Mouse (Mus musculus) myocyte (in vitro differentiated cells): ENCODE measurements around the gene Plcb1. TPM values are rescaled to one million over a fixed set of nuclear protein-coding genes. Genes with fewer than 3 reads are reported as not detected.

ENCODE experiments used
- H3K27me3 ChIP-seq: one replicate; pipeline ENCODE4 v1.6.1; 2011; ENCODE audit not compliant: control insufficient read depth, insufficient read depth, insufficient read length
- H3K36me3 ChIP-seq: one replicate; pipeline ENCODE4 v1.6.1; 2011; ENCODE audit not compliant: control insufficient read depth, insufficient read depth
- H3K4me2 ChIP-seq: one replicate; pipeline ENCODE4 v1.6.1; 2011; ENCODE audit warnings: low read depth, control low read depth
- H3K4me3 ChIP-seq: one replicate; pipeline ENCODE4 v1.5.1; 2011; ENCODE audit warnings: mild to moderate bottlenecking, control low read depth, moderate library complexity
- H3K79me2 ChIP-seq: one replicate; pipeline ENCODE4 v1.6.1; 2011; ENCODE audit not compliant: control insufficient read depth, insufficient read depth
- H3ac ChIP-seq: one replicate; pipeline ENCODE4 v1.6.1; 2011; ENCODE audit not compliant: control insufficient read depth, insufficient read length
- CEBPB ChIP-seq: IDR thresholded peaks from 2 replicates; pipeline ENCODE4 v1.6.1; 2011; ENCODE audit warnings: mild to moderate bottlenecking, moderate library complexity; ENCODE audit not compliant: poor library complexity, insufficient read depth, severe bottlenecking
- E2F4 ChIP-seq: IDR thresholded peaks from one replicate; pipeline ENCODE4 v1.6.1; 2011; ENCODE audit warnings: mild to moderate bottlenecking, control low read depth, moderate library complexity; ENCODE audit not compliant: insufficient read depth
- MAX ChIP-seq: IDR thresholded peaks from one replicate; pipeline ENCODE4 v1.6.1; 2011; ENCODE audit warnings: low read depth, mild to moderate bottlenecking, control low read depth
- MYOD1 ChIP-seq, 3 experiments: IDR thresholded peaks; one replicate each; pipeline ENCODE4 v1.6.1; 2011; ENCODE audit warnings: control low read depth in 2 of 3, low read depth in 2 of 3, mild to moderate bottlenecking in 2 of 3, moderate library complexity in 1 of 3; ENCODE audit not compliant: insufficient read length in 2 of 3, control insufficient read depth in 1 of 3
- MYOG ChIP-seq, 3 experiments: IDR thresholded peaks; one replicate each; pipeline ENCODE4 v1.6.1; 2011; ENCODE audit warnings: control low read depth in 2 of 3, low read depth in 2 of 3, mild to moderate bottlenecking in 2 of 3; ENCODE audit not compliant: insufficient read length in 2 of 3, control insufficient read depth in 1 of 3, insufficient read depth in 1 of 3
- POLR2A ChIP-seq: IDR thresholded peaks from one replicate; pipeline ENCODE4 v1.6.1; 2011; ENCODE audit warnings: low read depth, mild to moderate bottlenecking, control low read depth, moderate library complexity; ENCODE audit not compliant: insufficient read length
- POLR2AphosphoS2 ChIP-seq: IDR thresholded peaks from one replicate; pipeline ENCODE4 v1.6.1; 2011; ENCODE audit warnings: low read depth, control low read depth; ENCODE audit not compliant: insufficient read length
- REST ChIP-seq: IDR thresholded peaks from one replicate; pipeline ENCODE4 v1.6.1; 2011; ENCODE audit warnings: mild to moderate bottlenecking, control low read depth, moderate library complexity; ENCODE audit not compliant: insufficient read depth, insufficient read length
- SRF ChIP-seq: IDR thresholded peaks from one replicate; pipeline ENCODE4 v1.6.1; 2011; ENCODE audit warnings: low read depth; ENCODE audit not compliant: control insufficient read depth, insufficient read length
- TCF12 ChIP-seq: IDR thresholded peaks from one replicate; pipeline ENCODE4 v1.6.1; 2011; ENCODE audit warnings: mild to moderate bottlenecking, control low read depth; ENCODE audit not compliant: poor library complexity, insufficient read depth, severe bottlenecking
- TCF3 ChIP-seq: IDR thresholded peaks from one replicate; pipeline ENCODE4 v1.6.1; 2011; ENCODE audit warnings: low read depth, control low read depth; ENCODE audit not compliant: insufficient read length
- USF1 ChIP-seq: IDR thresholded peaks from one replicate; pipeline ENCODE4 v1.6.1; 2011; ENCODE audit warnings: low read depth, mild to moderate bottlenecking, control low read depth, moderate library complexity
- polyA plus RNA-seq: library from polyadenylated mRNA; unstranded; fragments of >200 nt; fragmentation: generic; extraction: Trizol; gene quantifications from one replicate; pipeline ENCODE4 v1.2.1, GENCODE M21; 2012; ENCODE audit warnings: missing spikeins

Plcb1 gene
- polyA plus RNA-seq, 1 experiment = 0.76 TPM

- no peak overlapping the region for H3K4me3 ChIP-seq
- H3K4me2 ChIP-seq = no peak overlapping the region
- no peaks in the 10 kb centered on the region for H3K79me2 ChIP-seq
- H3ac ChIP-seq = no peak overlapping the region
- no peaks in the 10 kb centered on the region for H3K36me3 ChIP-seq
- TF ChIP-seq CEBPB (0 out of 2 replicates have a peak, but pooled peaks have one; percentile 33), SRF (no peak), POLR2AphosphoS2 (no peak)
- H3K27me3 ChIP-seq = no peaks in the 10 kb centered on the region
These were observed 267.5 kb downstream of the Plcb1 start for GRCm38 (mm10) chr2:135053391-135053790.

- TF ChIP-seq E2F4 = no peak
- TF ChIP-seq USF1 = no peak
- no peak for TF ChIP-seq REST
- no peak for TF ChIP-seq MYOG (IDR thresholded peaks at IDR 0.05; ENCODE audit: control insufficient read depth in 1 of 3, insufficient read depth in 1 of 3, insufficient read length in 2 of 3, low read depth in 2 of 3)
- TF ChIP-seq MYOD1 (IDR thresholded peaks at IDR 0.05; ENCODE audit: control insufficient read depth in 1 of 3, insufficient read length in 2 of 3, low read depth in 2 of 3) = no peak
- TF ChIP-seq MAX = no peak
- TF ChIP-seq POLR2AphosphoS2 = no peak
- TF ChIP-seq SRF = no peak
- no peak for TF ChIP-seq CEBPB
- TF ChIP-seq TCF12 = no peak
- TF ChIP-seq POLR2A = no peak
- TF ChIP-seq TCF3 = no peak
- H3K4me2 ChIP-seq = no peak overlapping the region
- H3K79me2 ChIP-seq = no peaks in the 10 kb centered on the region
These were observed 281.6 kb downstream of the Plcb1 start for GRCm38 (mm10) chr2:135067419-135067818.

GRCm38 (mm10) chr2:135071349-135071748 is 285.5 kb downstream of the Plcb1 start:
- TF ChIP-seq POLR2A = no peak
- Histone ChIP-seq H3ac (no peak overlapping the region), H3K4me3 (no peak overlapping the region), H3K36me3 (no peaks in the 10 kb centered on the region), H3K79me2 (no peaks in the 10 kb centered on the region), H3K4me2 (no peak overlapping the region), H3K27me3 (no peaks in the 10 kb centered on the region)

More at GRCm38 (mm10) chr2:135067419-135067818, 281.6 kb downstream of the Plcb1 start:
- H3ac ChIP-seq = no peak overlapping the region
- no peaks in the 10 kb centered on the region for H3K36me3 ChIP-seq
- H3K27me3 ChIP-seq = no peaks in the 10 kb centered on the region
- no peak overlapping the region for H3K4me3 ChIP-seq

- no peak overlapping the region for H3ac ChIP-seq
- TF ChIP-seq POLR2AphosphoS2 (no peak), TCF3 (no peak), MAX (no peak), CEBPB (no peak), REST (no peak), SRF (no peak), E2F4 (no peak), POLR2A (no peak)
- H3K4me3 ChIP-seq = no peak overlapping the region
- H3K36me3 ChIP-seq = no peaks in the 10 kb centered on the region
- no peak overlapping the region for H3K4me2 ChIP-seq
- no peaks in the 10 kb centered on the region for H3K79me2 ChIP-seq
- H3K27me3 ChIP-seq = no peaks in the 10 kb centered on the region
These were observed 286.6 kb downstream of the Plcb1 start for GRCm38 (mm10) chr2:135072503-135072902.

GRCm38 (mm10) chr2:135073014-135073413 is 287.1 kb downstream of the Plcb1 start:
- Histone ChIP-seq H3ac (no peak overlapping the region), H3K27me3 (no peaks in the 10 kb centered on the region), H3K79me2 (no peaks in the 10 kb centered on the region), H3K4me2 (no peak overlapping the region), H3K4me3 (no peak overlapping the region), H3K36me3 (no peaks in the 10 kb centered on the region)
- TF ChIP-seq REST (no peak), CEBPB (peak; percentile 75; the same call in 1 of the 2 replicates), MYOD1 (IDR thresholded peaks at IDR 0.05; ENCODE audit: control insufficient read depth in 1 of 3, insufficient read length in 2 of 3, low read depth in 2 of 3) (peak in 1 of 3 experiments; percentile 45)

- no peak overlapping the region for H3K4me3 ChIP-seq
- no peak for TF ChIP-seq MYOD1 (IDR thresholded peaks at IDR 0.05; ENCODE audit: control insufficient read depth in 1 of 3, insufficient read length in 2 of 3, low read depth in 2 of 3)
- no peak for TF ChIP-seq CEBPB
- no peak for TF ChIP-seq SRF
- no peak for TF ChIP-seq POLR2AphosphoS2
- no peak for TF ChIP-seq MYOG (IDR thresholded peaks at IDR 0.05; ENCODE audit: control insufficient read depth in 1 of 3, insufficient read depth in 1 of 3, insufficient read length in 2 of 3, low read depth in 2 of 3)
- TF ChIP-seq REST = no peak
- TF ChIP-seq MAX = no peak
- TF ChIP-seq TCF12 = no peak
- no peak for TF ChIP-seq POLR2A
These were observed 289.5 kb downstream of the Plcb1 start for GRCm38 (mm10) chr2:135075375-135075774.

More at GRCm38 (mm10) chr2:135075375-135075774, 289.5 kb downstream of the Plcb1 start:
- Histone ChIP-seq H3ac (no peak overlapping the region), H3K36me3 (no peaks in the 10 kb centered on the region), H3K79me2 (no peaks in the 10 kb centered on the region), H3K27me3 (no peaks in the 10 kb centered on the region), H3K4me2 (no peak overlapping the region)
